Mouse (Mus musculus): Measurements from ENCODE around the gene Olfr968.

Olfr968 gene

GRCm38 (mm10) chr9:39783153-39783552 lies at the start of gene Olfr968:
TSS of gene Olfr968 (minus strand) at chr9:39783253.
- no peak for DNase-seq

GRCm38 (mm10) chr9:39808560-39808959 lies 25.5 kb upstream of the Olfr968 start, which contains the start of gene Olfr970:
TSS of gene Olfr970 (plus strand) at chr9:39808860.
- no peak for DNase-seq

GRCm38 (mm10) chr9:39790558-39790957 lies 7.5 kb upstream of the Olfr968 start, which contains the start of gene Olfr969:
TSS of gene Olfr969 (plus strand) at chr9:39790945.
- no peak for DNase-seq

- DNase-seq: no peak
Observed at GRCm38 (mm10) chr9:39746428-39746827, 36.6 kb downstream of the Olfr968 start.

- DNase-seq: no peak
Observed at GRCm38 (mm10) chr9:39745949-39746348, 37.1 kb downstream of the Olfr968 start, which contains the start of gene Olfr967. TSS of gene Olfr967 (plus strand) at chr9:39746249.

GRCm38 (mm10) chr9:39740741-39741140 lies 42.3 kb downstream of the Olfr968 start:
- DNase-seq: no peak

- DNase-seq: no peak
Observed at GRCm38 (mm10) chr9:39730678-39731077, 52.4 kb downstream of the Olfr968 start, which contains the start of gene Olfr150. TSS of gene Olfr150 (plus strand) at chr9:39730978.

Measured in kidney, adult 18-20 months (tissue).